Mouse (Mus musculus) ES-E14 (cell line): ENCODE data around the gene Rab11fip5. TPM values are rescaled to one million over a fixed set of nuclear protein-coding genes. Genes with fewer than 3 reads are reported as not detected.
A peak's percentile ranks its signal among the peaks of the same experiment; 100 is the strongest.

ENCODE experiments used
- DNase-seq: peaks from one replicate; pipeline ENCODE4 v3.0.0-alpha.2; 2013; ENCODE audit warnings: low read depth, low spot score
- H3K27ac ChIP-seq: 2 replicates; pipeline ENCODE4 v1.5.1; 2012; ENCODE audit warnings: low read depth, mild to moderate bottlenecking, low read length, moderate library complexity, mixed read lengths; ENCODE audit not compliant: poor library complexity, insufficient read depth, severe bottlenecking
- H3K36me3 ChIP-seq: 2 replicates; pipeline ENCODE4 v1.6.1; 2012; ENCODE audit warnings: mild to moderate bottlenecking, low read length, moderate library complexity, mixed read lengths; ENCODE audit not compliant: control insufficient read depth, poor library complexity, insufficient read depth, severe bottlenecking
- H3K4me1 ChIP-seq, 2 experiments: fragments of 150-350 bp in 1 of 2; sonication (generic) in 1 of 2; 2 replicates each; pipeline ENCODE4 v1.6.1; 2012; ENCODE audit warnings: low read length in 2 of 2, mild to moderate bottlenecking in 1 of 2, mixed read lengths in 1 of 2; ENCODE audit not compliant: control insufficient read depth in 2 of 2, insufficient read depth in 2 of 2, poor library complexity in 1 of 2
- H3K4me3 ChIP-seq, 2 experiments: fragments of 150-350 bp in 1 of 2; sonication (generic) in 1 of 2; 2 replicates each; pipeline ENCODE4 v1.5.1; 2012; ENCODE audit warnings: low read length in 2 of 2, low read depth in 1 of 2, mild to moderate bottlenecking in 1 of 2, mixed read lengths in 1 of 2; ENCODE audit not compliant: insufficient read depth in 1 of 2, poor library complexity in 1 of 2, severe bottlenecking in 1 of 2
- H3K9ac ChIP-seq: 2 replicates; pipeline ENCODE4 v1.6.1; 2012; ENCODE audit warnings: low read depth, mild to moderate bottlenecking, low read length, mixed read lengths; ENCODE audit not compliant: poor library complexity, insufficient read depth, severe bottlenecking
- H3K9me3 ChIP-seq: fragments of 150-350 bp; sonication (generic); 2 replicates; pipeline ENCODE4 v1.6.1; 2012; ENCODE audit warnings: low read depth, mild to moderate bottlenecking, low read length; ENCODE audit not compliant: control insufficient read depth, insufficient read depth
- CHD2 ChIP-seq: IDR thresholded peaks from 2 replicates; pipeline ENCODE4 v1.6.1; 2014; ENCODE audit warnings: mild to moderate bottlenecking, low read depth, low read length, inconsistent platforms
- HCFC1 ChIP-seq: IDR thresholded peaks from 2 replicates; pipeline ENCODE4 v1.6.1; 2012; ENCODE audit warnings: low read length, inconsistent platforms, borderline replicate concordance; ENCODE audit not compliant: insufficient read depth
- MAFK ChIP-seq: IDR thresholded peaks from 2 replicates; pipeline ENCODE4 v1.6.1; 2014; ENCODE audit warnings: mild to moderate bottlenecking, low read depth, low read length, inconsistent platforms; ENCODE audit not compliant: insufficient read depth
- ZC3H11A ChIP-seq: IDR thresholded peaks from 2 replicates; pipeline ENCODE4 v1.6.1; 2012; ENCODE audit warnings: low read depth, mild to moderate bottlenecking, inconsistent platforms, low read length, borderline replicate concordance
- ZNF384 ChIP-seq: IDR thresholded peaks from 2 replicates; pipeline ENCODE4 v1.6.1; 2012; ENCODE audit warnings: low read depth, low read length, inconsistent platforms
- in situ Hi-C, 2 experiments: fragments of 600-800 bp; cut with MboI; formaldehyde crosslinking; loops; one replicate each; pipeline ENCODE4 v1.15.1; 2025; ENCODE audit warnings: low sequenced_read_pairs in 2 of 2, inconsistent platforms in 1 of 2; ENCODE audit not compliant: unreplicated experiment in 2 of 2
- total RNA-seq: library from RNA; depleted of rRNA; stranded (reverse); fragments of 300-350 nt; gene quantifications from 2 replicates; pipeline ENCODE4 v1.2.3, GENCODE M21; 2012

Gene Rab11fip5
- total RNA-seq, 1 experiment, result 13.4 TPM

DNA sequence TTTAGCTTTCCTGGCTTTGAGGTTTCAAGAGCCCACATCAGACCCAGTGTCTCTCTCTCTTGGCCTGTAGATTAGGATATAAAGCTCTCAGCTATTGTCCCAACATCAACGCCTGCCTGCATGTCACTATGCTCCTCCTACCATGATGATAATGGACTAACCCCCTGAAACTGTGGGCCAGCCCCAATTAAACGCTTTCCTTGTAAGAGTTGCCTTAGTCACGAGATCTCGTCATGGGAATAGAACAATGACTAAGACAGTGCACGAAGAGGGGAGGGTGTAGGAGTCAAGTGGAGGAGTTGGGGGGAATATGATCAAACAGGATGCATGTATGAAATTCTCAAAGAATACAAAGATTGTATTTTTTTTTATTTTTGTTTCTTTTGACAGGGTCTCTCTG lies 69.5 kb downstream of the Rab11fip5 start:
- Histone ChIP-seq H3K36me3 (no peaks in the 10 kb centered on the region), H3K9me3 (no peaks in the 10 kb centered on the region), H3K27ac (no peak overlapping the region), H3K4me3 (no peak overlapping the region), H3K4me1 (no peaks in the 10 kb centered on the region; a peak in 1 of 4 replicates), H3K9ac (no peak overlapping the region)
- DNase-seq, result no peak
- TF ChIP-seq HCFC1 (no peak), CHD2 (no peak), MAFK (no peak), ZNF384 (no peak), ZC3H11A (no peak)
- in situ Hi-C loops, result no loop called here

DNA sequence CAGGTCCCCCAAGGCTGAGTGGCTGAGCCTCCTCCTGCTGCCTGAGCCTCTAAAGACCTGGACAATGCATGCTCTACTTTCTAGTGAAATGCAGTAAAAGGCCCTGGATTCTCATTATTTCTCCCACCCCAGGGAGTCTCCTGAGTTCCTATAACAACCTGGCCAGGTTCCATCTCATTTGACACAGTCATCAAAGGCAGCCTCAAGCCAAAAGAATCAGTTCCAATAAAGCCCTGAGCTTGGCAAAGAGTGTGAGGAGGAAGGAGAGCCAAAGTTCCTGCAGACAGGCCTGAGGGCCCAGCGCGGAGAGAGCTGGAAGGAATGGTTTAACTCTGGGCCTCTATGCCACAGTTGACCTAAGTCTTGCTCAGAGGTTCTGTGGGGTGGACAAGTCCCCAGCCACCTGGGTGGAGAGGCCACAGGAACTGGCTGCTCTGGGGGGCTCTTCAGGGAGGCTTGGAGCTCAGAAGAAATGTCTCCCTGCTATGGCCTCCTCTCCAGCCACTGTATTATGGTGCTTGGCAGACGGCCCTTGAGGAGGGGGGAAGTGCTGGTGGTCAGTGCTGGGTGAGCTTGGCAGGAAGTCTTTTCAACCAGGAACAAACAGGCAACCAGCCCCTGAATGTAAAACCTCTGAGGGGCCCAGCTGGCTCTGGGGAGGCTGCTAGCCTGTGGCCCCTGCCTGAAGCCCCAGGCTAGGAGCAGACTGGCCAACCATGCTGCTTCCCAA lies 71.9 kb downstream of the Rab11fip5 start:
- Histone ChIP-seq H3K4me3 (no peak overlapping the region), H3K36me3 (no peaks in the 10 kb centered on the region), H3K4me1 (no peaks in the 10 kb centered on the region; a peak in 1 of 4 replicates), H3K9me3 (no peaks in the 10 kb centered on the region), H3K27ac (no peak overlapping the region), H3K9ac (no peak overlapping the region)
- TF ChIP-seq ZC3H11A (no peak), MAFK (no peak), CHD2 (no peak), HCFC1 (no peak), ZNF384 (no peak)
- in situ Hi-C loops, result no loop called here
- no peak for DNase-seq

DNA sequence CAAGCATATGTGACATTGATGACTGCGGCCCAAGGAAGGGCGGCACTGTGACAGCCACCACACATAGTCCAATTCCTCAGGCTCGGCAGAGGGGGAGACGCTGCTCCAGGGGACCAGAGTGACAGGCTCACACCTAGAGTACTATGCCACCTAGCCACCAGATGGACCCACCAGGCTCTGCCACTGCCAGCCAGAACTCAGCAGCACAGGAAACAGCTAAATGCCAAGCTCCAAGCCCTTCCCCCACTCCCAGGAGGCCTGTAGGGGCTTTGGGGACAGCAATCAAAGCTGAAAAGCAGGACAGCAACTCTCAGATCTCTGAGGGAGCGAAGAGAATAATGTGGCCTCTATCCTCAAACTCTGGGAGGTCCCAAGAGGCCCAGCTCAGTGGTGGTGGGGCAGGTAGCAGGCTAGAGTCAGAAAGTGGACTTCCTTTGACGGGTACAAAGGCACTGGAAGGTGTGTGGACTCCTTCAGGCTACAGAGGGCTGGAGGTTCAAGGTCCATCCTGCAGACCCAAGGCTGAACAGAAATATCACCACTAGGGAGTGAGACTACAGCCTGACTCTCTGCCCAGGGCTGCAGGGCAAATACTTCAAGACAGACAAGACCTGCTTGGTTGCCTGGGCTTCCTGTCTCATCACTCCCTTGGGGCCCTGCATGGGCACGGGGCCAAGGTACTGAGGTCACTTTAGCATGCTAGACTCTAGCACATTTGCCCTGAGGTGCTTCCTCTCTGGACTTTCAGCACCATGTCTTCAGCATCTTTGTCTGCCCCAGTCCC lies 78.9 kb downstream of the Rab11fip5 start:
- no peaks in the 10 kb centered on the region for H3K9me3 ChIP-seq
- peaks cover 0 to 14% of the 10 kb centered on the region in 2 experiments; a peak in 2 of 4 replicates for H3K4me1 ChIP-seq
- no peak for DNase-seq
- H3K4me3 ChIP-seq, result no peak overlapping the region
- no peak overlapping the region for H3K9ac ChIP-seq
- H3K27ac ChIP-seq, result no peak overlapping the region
- TF ChIP-seq ZC3H11A (no peak), CHD2 (no peak), ZNF384 (no peak), HCFC1 (no peak), MAFK (no peak)
- H3K36me3 ChIP-seq, result no peaks in the 10 kb centered on the region
- in situ Hi-C loops, result no loop called here

GRCm38 (mm10) chr6:85294004-85294379 lies 80.4 kb downstream of the Rab11fip5 start:
- no peak overlapping the region for H3K9ac ChIP-seq
- peaks cover 0 to 14% of the 10 kb centered on the region in 2 experiments; a peak in 2 of 4 replicates for H3K4me1 ChIP-seq
- DNase-seq, result no peak
- peak overlapping the region; percentile 38; the same call in 1 of the 2 replicates for H3K27ac ChIP-seq
- H3K9me3 ChIP-seq, result no peaks in the 10 kb centered on the region
- H3K36me3 ChIP-seq, result no peaks in the 10 kb centered on the region
- no peak overlapping the region for H3K4me3 ChIP-seq
- TF ChIP-seq MAFK (no peak), HCFC1 (no peak), CHD2 (no peak), ZC3H11A (no peak), ZNF384 (no peak)
- in situ Hi-C loops, result no loop called here
